Mouse (Mus musculus) heart, adult 2 months (tissue): ENCODE measurements around the gene Gm47969. TPM values are rescaled to one million over a fixed set of nuclear protein-coding genes. Genes with fewer than 3 reads are reported as not detected.

ENCODE experiments used
- DNase-seq, 2 experiments: peaks; one replicate each; pipeline ENCODE4 v3.0.0; 2021
- H3K27ac ChIP-seq: fragments of 200-600 bp; 2 replicates; pipeline ENCODE4 v1.8.1; 2022
- H3K27me3 ChIP-seq: fragments of 200-500 bp; 2 replicates; pipeline ENCODE4 v1.6.1; 2012; ENCODE audit warnings: mild to moderate bottlenecking, low read length, inconsistent platforms, mixed read lengths; ENCODE audit not compliant: control insufficient read depth, insufficient read depth
- H3K36me3 ChIP-seq: fragments of 200-500 bp; 2 replicates; pipeline ENCODE4 v1.6.1; 2012; ENCODE audit warnings: low read length, inconsistent platforms; ENCODE audit not compliant: control insufficient read depth, insufficient read depth
- H3K4me1 ChIP-seq: fragments of 200-500 bp; 2 replicates; pipeline ENCODE4 v1.6.1; 2011; ENCODE audit warnings: low read length; ENCODE audit not compliant: control insufficient read depth, insufficient read depth
- H3K4me3 ChIP-seq: fragments of 200-600 bp; 2 replicates; pipeline ENCODE4 v1.8.1; 2022
- H3K79me2 ChIP-seq: fragments of 200-500 bp; replicated peaks from 2 replicates; pipeline ENCODE4 v1.6.1; 2012; ENCODE audit warnings: mild to moderate bottlenecking, inconsistent platforms, low read length, moderate library complexity, mixed read lengths; ENCODE audit not compliant: control insufficient read depth, insufficient read depth
- H3K9ac ChIP-seq: fragments of 200-500 bp; 2 replicates; pipeline ENCODE4 v1.6.1; 2012; ENCODE audit warnings: low read depth, mild to moderate bottlenecking, control low read depth, inconsistent platforms, low read length, mixed read lengths
- CTCF ChIP-seq: fragments of 200-600 bp; IDR thresholded peaks from 2 replicates; pipeline ENCODE4 v1.8.1; 2022; ENCODE audit warnings: antibody characterized with exemption, mild to moderate bottlenecking, moderate library complexity
- EP300 ChIP-seq: fragments of 200-500 bp; IDR thresholded peaks from 2 replicates; pipeline ENCODE4 v1.6.1; 2011; ENCODE audit warnings: low read depth, low read length, control low read depth; ENCODE audit not compliant: insufficient read depth
- POLR2A ChIP-seq: fragments of 200-500 bp; IDR thresholded peaks from 2 replicates; pipeline ENCODE4 v1.6.1; 2011; ENCODE audit warnings: mild to moderate bottlenecking, low read depth, low read length, control low read depth; ENCODE audit not compliant: insufficient read depth
- WGBS: fragments of 180-500 bp; shearing (Covaris S2); methylation state at CpG from one replicate; pipeline ENCODE4 v1.1.7; 2018; 5-methylcytosine and 5-hydroxymethylcytosine counted together
- intact Hi-C: fragments of 180-260 bp; cut with DNase I; formaldehyde crosslinking; loops from one replicate; pipeline ENCODE4 v1.15.1; 2025
- polyA plus RNA-seq: library from polyadenylated mRNA; depleted of rRNA; stranded (reverse); fragments of >200 nt; gene quantifications from 2 replicates; pipeline ENCODE4 v1.2.3, GENCODE M21; 2012
- total RNA-seq, 2 experiments: library from RNA; stranded (reverse); gene quantifications; 2 replicates each; pipeline ENCODE4 v1.2.3; 2021

The Gm47969 gene
- total and polyA plus RNA-seq, 3 experiments = not detected

- DNase-seq = no peak
- Histone ChIP-seq H3K36me3 (no peaks in the 10 kb centered on the region), H3K9ac (no peak overlapping the region), H3K4me3 (no peak overlapping the region), H3K4me1 (no peaks in the 10 kb centered on the region), H3K27me3 (no peaks in the 10 kb centered on the region), H3K27ac (no peak overlapping the region), H3K79me2 (no peaks in the 10 kb centered on the region)
- intact Hi-C loops = no loop called here
- no peak for TF ChIP-seq CTCF
- TF ChIP-seq EP300 = no peak
- TF ChIP-seq POLR2A = no peak
- 87% methylated on average over 4 of the region's 4 CpGs for WGBS
These were observed 21.8 kb downstream of the Gm47969 start for GRCm38 (mm10) chr1:83066577-83066976.

GRCm38 (mm10) chr1:83067205-83067604 is 22.5 kb downstream of the Gm47969 start:
- no peaks in the 10 kb centered on the region for H3K36me3 ChIP-seq
- no peak overlapping the region for H3K4me3 ChIP-seq
- intact Hi-C loops = no loop called here
- no peak for DNase-seq
- H3K79me2 ChIP-seq = no peaks in the 10 kb centered on the region
- TF ChIP-seq CTCF = no peak
- no peak for TF ChIP-seq POLR2A
- TF ChIP-seq EP300 = no peak
- no peak overlapping the region for H3K9ac ChIP-seq
- 88% methylated on average over 10 of the region's 10 CpGs for WGBS
- no peaks in the 10 kb centered on the region for H3K4me1 ChIP-seq
- H3K27me3 ChIP-seq = no peaks in the 10 kb centered on the region
- H3K27ac ChIP-seq = no peak overlapping the region

DNA sequence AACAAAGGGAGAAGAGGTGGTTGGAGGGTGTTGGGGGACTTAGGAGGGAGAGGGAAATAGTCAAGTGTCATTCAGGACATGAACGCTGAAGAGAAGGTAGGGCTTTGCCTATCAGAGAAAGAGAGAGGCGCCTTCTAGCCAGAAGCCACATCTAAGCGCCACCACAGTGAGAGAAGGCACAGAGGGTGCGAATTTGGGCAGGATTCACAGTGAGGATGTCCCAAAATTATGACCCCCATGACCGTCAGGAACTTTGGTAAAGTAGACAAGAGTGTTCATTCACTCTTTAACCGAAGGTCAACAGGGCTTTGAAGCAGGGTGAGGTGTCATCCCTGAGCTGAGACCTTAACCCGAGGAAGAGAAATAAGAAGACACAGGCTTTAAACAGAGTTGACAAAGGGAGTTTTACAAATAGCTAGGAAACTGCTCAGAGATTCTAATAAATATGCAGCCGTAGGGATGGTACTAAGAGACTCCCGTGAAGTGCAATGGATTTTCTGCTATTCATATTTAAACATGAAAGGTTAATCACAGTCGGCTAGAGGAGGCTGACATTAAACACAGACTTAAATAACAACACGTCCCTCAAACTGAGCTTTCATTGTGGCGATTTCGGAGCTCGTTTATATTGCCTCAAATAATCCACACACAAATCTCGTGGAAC is 30.9 kb downstream of the Gm47969 start:
- H3K4me3 ChIP-seq = no peak overlapping the region
- no peak for DNase-seq
- H3K9ac ChIP-seq = no peak overlapping the region
- TF ChIP-seq EP300 = no peak
- no peak for TF ChIP-seq CTCF
- no peak for TF ChIP-seq POLR2A
- H3K27me3 ChIP-seq = no peaks in the 10 kb centered on the region
- 38% methylated on average over 15 of the region's 15 CpGs for WGBS
- H3K27ac ChIP-seq = no peak overlapping the region
- no peaks in the 10 kb centered on the region for H3K79me2 ChIP-seq
- intact Hi-C loops = loop anchor here (1.0 kb wide), 1 partner anchor 288 kb away; no protein-coding TSS in a partner anchor
- H3K36me3 ChIP-seq = no peaks in the 10 kb centered on the region
- H3K4me1 ChIP-seq = no peaks in the 10 kb centered on the region

- TF ChIP-seq EP300 = no peak
- peak; percentile 88 for TF ChIP-seq CTCF
- no peak for TF ChIP-seq POLR2A
- no peaks in the 10 kb centered on the region for H3K79me2 ChIP-seq
- H3K27ac ChIP-seq = no peak overlapping the region
- H3K27me3 ChIP-seq = no peaks in the 10 kb centered on the region
- H3K9ac ChIP-seq = no peak overlapping the region
- intact Hi-C loops = loop anchor here (1.0 kb wide), 1 partner anchor 289 kb away; no protein-coding TSS in a partner anchor
- H3K4me3 ChIP-seq = no peak overlapping the region
- 44% methylated on average over 11 of the region's 11 CpGs for WGBS
- no peaks in the 10 kb centered on the region for H3K4me1 ChIP-seq
- no peak for DNase-seq
- H3K36me3 ChIP-seq = no peaks in the 10 kb centered on the region
These were observed 31.6 kb downstream of the Gm47969 start for GRCm38 (mm10) chr1:83076190-83076917.

DNA sequence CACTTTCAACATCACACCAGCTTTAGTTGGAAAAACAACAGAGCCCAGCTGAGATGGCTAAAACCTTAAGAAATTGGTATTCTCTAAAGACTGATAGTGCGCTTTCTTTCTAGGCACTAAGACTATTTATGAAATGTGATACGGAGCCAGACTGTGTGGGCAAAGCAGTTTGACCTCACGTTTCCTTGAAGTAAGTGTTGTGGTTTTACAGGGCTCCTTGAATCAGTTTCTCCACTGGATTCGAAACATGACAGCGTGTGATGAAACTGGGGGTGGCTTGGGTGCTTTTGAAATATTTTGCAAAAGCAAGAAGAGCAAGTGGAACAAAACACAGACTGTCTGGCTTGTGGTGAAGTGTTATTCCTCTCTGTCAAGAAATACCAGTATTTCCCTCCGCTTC is 32.3 kb downstream of the Gm47969 start:
- Histone ChIP-seq H3K4me1 (no peaks in the 10 kb centered on the region), H3K9ac (no peak overlapping the region), H3K36me3 (no peaks in the 10 kb centered on the region), H3K4me3 (no peak overlapping the region), H3K79me2 (no peaks in the 10 kb centered on the region), H3K27ac (no peak overlapping the region), H3K27me3 (no peaks in the 10 kb centered on the region)
- WGBS = 74% methylated on average over 6 of the region's 6 CpGs
- TF ChIP-seq POLR2A = no peak
- TF ChIP-seq EP300 = no peak
- TF ChIP-seq CTCF = no peak
- no peak for DNase-seq
- intact Hi-C loops = no loop called here

GRCm38 (mm10) chr1:83084790-83085189 is 40.1 kb downstream of the Gm47969 start:
- H3K9ac ChIP-seq = no peak overlapping the region
- no peaks in the 10 kb centered on the region for H3K27me3 ChIP-seq
- 88% methylated on average over 2 of the region's 2 CpGs for WGBS
- intact Hi-C loops = no loop called here
- no peak overlapping the region for H3K4me3 ChIP-seq
- no peaks in the 10 kb centered on the region for H3K36me3 ChIP-seq
- H3K27ac ChIP-seq = no peak overlapping the region
- H3K4me1 ChIP-seq = no peaks in the 10 kb centered on the region
- no peaks in the 10 kb centered on the region for H3K79me2 ChIP-seq
- no peak for DNase-seq
- TF ChIP-seq POLR2A (no peak), CTCF (no peak), EP300 (no peak)
